Mouse (Mus musculus): ENCODE measurements at regions not wholly inside any gene's neighbourhood (a gene's known extent, or its start where the extent isn't known, plus 50 kb on each side); places are given as distances from the start of the nearest gene placed in this dataset.

DNA sequence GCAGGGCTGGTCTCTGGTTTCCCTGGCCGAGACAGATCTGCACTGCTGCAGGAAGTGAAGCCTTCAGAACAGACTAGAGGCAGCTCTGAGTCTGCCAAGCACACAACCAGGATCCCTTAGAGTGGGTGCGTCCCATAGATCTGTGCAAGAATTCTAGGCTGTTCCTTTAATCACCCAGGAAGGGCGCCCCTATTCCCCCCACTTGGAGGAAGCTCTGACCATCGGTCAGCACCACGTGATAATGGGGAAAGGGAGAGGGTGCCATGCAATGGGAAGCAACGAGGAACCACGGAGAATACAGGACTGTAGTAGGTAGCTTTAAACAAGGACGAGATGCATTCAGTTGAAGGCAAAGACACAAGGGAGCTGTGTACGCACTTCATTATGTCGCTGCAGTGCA lies 101.1 kb downstream of the Tmem30b start:
- WGBS: 65% methylated on average over 10 of the region's 10 CpGs
- no peak for ATAC-seq (ENCODE audit: low read depth)
- Histone ChIP-seq H3K9ac (no peak overlapping the region), H3K36me3 (no peaks in the 10 kb centered on the region), H3K4me2 (no peak overlapping the region), H3K27ac (replicated peaks) (no peak overlapping the region), H3K4me3 (no peak overlapping the region), H3K4me1 (replicated peaks) (0 out of 2 replicates have a peak, but pooled peaks cover 8% of the 10 kb centered on the region), H3K9me3 (no peaks in the 10 kb centered on the region), H3K27me3 (no peaks in the 10 kb centered on the region)

DNA sequence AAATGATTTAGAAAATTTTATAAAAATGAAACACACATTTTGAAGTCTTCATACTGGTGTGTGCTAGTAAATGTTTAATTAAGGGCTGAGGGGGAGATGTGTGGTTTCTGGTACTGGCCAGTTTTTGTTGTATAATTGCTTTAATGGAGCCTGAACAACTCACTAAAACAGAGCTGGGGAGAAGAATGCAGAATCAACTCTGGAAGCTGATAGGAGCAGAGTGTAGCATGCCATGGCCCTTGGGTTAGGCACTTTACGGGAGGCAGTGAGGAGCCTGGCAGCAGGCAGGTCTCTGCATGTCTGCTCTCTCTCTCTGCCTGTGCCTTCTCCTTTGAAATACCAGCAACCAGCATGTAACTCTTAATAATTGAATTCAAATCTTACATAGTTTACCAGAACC lies 104.9 kb downstream of the Tmem30b start:
- 45% methylated on average over 1 of the region's 1 CpGs for WGBS
- Histone ChIP-seq H3K4me3 (no peak overlapping the region), H3K27me3 (no peaks in the 10 kb centered on the region), H3K36me3 (no peaks in the 10 kb centered on the region), H3K4me2 (no peak overlapping the region), H3K9me3 (no peaks in the 10 kb centered on the region), H3K27ac (replicated peaks) (no peak overlapping the region), H3K4me1 (replicated peaks) (no peaks in the 10 kb centered on the region), H3K9ac (no peak overlapping the region)
- ATAC-seq (ENCODE audit: low read depth): no peak

DNA sequence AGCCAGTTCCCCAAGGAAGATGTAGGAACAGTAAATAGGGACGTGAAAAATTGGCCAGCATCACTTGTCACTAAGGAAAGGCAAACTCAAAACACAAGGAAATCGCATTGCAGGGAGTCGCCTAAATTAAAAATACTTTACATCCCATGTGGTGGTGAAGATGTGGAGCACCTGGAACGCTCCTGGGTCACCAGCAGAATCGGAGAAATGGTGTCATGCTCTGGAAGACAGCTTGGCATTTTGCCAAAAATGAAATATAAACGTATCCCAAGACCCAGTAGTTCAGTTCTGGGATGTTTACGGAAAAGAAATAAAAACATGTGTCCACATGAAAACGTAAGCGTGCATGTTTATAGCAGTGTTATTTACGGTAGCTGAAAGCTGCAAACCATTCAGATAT lies 111.5 kb downstream of the Tmem30b start:
- Histone ChIP-seq H3K27me3 (no peaks in the 10 kb centered on the region), H3K27ac (replicated peaks) (no peak overlapping the region), H3K36me3 (no peaks in the 10 kb centered on the region), H3K9ac (no peak overlapping the region), H3K4me1 (replicated peaks) (no peaks in the 10 kb centered on the region), H3K9me3 (no peaks in the 10 kb centered on the region), H3K4me3 (no peak overlapping the region), H3K4me2 (no peak overlapping the region)
- WGBS: 82% methylated on average over 10 of the region's 10 CpGs
- ATAC-seq (ENCODE audit: low read depth): no peak

DNA sequence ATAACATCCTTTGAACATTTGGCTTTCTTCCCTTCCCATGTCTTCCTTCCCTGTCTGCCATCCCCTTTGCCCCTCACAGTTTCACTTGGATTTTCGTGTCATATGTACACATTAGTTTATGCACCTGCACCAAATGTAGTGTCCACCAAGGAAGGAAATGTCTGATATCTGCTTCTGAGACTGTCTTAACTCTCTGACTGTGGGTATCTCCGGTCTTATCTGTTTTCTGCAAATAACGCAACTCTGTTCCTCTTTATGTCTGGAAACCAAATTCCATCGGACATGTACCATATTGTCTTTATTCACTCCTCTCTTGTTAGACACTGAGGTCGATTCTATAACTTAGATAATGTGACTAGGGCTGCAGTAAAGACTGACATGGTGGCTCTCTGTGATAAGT lies 113.6 kb downstream of the Tmem30b start:
- no peaks in the 10 kb centered on the region for H3K4me1 ChIP-seq (replicated peaks)
- no peak overlapping the region for H3K4me2 ChIP-seq
- no peak for ATAC-seq (ENCODE audit: low read depth)
- no peak overlapping the region for H3K4me3 ChIP-seq
- 84% methylated on average over 5 of the region's 5 CpGs for WGBS
- H3K27me3 ChIP-seq: no peaks in the 10 kb centered on the region
- H3K27ac ChIP-seq (replicated peaks): no peak overlapping the region
- no peak overlapping the region for H3K9ac ChIP-seq
- H3K9me3 ChIP-seq: no peaks in the 10 kb centered on the region
- no peaks in the 10 kb centered on the region for H3K36me3 ChIP-seq

DNA sequence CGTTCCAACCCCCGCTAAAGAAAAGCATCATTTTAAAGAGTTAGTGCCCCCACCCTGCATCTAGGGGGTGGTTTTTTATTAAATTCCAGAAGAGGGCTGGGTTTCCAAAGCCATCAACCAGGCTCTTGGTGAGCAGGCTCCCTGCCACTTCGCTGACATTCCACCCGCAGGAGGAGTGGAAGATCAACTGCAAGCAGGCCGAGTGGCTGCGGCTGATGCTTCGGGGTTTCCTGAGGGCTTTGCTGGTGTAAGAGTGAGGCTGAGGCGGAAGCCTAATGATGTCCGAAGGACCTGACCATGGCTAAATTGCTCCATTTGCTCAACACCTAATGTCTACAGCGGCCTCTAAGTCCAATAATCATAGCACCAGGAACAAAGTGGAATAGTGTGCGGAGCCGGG lies 118.0 kb downstream of the Tmem30b start:
- Histone ChIP-seq H3K9me3 (no peaks in the 10 kb centered on the region), H3K4me3 (no peak overlapping the region), H3K27me3 (no peaks in the 10 kb centered on the region), H3K27ac (replicated peaks) (no peak overlapping the region), H3K4me1 (replicated peaks) (no peaks in the 10 kb centered on the region), H3K36me3 (no peaks in the 10 kb centered on the region), H3K9ac (no peak overlapping the region), H3K4me2 (no peak overlapping the region)
- 67% methylated on average over 12 of the region's 12 CpGs for WGBS
- no peak for ATAC-seq (ENCODE audit: low read depth)

DNA sequence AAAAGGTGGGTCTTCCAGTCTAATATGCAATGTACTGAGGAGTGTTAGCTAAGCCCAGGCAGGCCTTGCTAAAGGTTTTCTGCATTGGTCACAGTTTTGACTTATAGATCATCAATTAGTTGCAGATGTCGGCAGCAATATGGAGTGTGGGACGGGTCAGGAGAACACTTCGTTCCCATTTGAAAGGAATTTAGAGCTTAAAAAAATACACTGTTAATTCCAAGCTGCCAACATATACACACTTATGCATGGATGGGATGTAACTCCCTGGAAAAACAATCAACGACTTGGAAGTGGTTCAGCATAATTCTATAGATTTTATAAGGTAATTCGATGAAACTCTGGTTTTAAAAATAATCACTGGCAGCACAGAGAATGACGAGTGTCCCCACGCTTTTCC lies 121.4 kb downstream of the Tmem30b start:
- H3K27ac ChIP-seq (replicated peaks): no peak overlapping the region
- no peaks in the 10 kb centered on the region for H3K9me3 ChIP-seq
- H3K4me3 ChIP-seq: no peak overlapping the region
- no peak for ATAC-seq (ENCODE audit: low read depth)
- H3K4me2 ChIP-seq: no peak overlapping the region
- H3K36me3 ChIP-seq: no peaks in the 10 kb centered on the region
- 78% methylated on average over 7 of the region's 7 CpGs for WGBS
- no peaks in the 10 kb centered on the region for H3K4me1 ChIP-seq (replicated peaks)
- no peak overlapping the region for H3K9ac ChIP-seq
- no peaks in the 10 kb centered on the region for H3K27me3 ChIP-seq

DNA sequence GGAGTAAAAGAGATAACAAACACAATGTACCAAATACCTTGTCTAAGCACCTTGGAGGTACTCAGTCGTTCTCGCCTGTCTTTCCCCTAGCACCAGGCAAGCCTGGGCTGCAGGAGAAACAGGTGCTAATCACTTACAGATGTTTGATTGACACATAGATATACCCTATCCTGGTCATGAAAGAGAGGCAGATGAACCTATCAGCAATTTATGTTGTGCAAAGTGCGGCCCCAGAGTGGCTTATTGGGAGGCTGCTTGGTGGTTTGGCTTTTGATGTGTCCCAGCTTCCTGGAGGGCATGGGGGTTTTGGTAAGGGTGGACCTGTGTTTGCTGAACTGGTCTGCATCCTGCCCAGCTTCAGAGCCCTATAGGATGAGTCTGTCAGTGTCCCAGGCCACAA lies 129.1 kb downstream of the Tmem30b start:
- Histone ChIP-seq H3K9ac (no peak overlapping the region), H3K4me2 (no peak overlapping the region), H3K27ac (replicated peaks) (no peak overlapping the region), H3K4me1 (replicated peaks) (peaks cover 27% of the 10 kb centered on the region), H3K36me3 (no peaks in the 10 kb centered on the region), H3K9me3 (no peaks in the 10 kb centered on the region), H3K27me3 (no peaks in the 10 kb centered on the region), H3K4me3 (no peak overlapping the region)
- WGBS: 92% methylated on average over 3 of the region's 3 CpGs
- no peak for ATAC-seq (ENCODE audit: low read depth)

DNA sequence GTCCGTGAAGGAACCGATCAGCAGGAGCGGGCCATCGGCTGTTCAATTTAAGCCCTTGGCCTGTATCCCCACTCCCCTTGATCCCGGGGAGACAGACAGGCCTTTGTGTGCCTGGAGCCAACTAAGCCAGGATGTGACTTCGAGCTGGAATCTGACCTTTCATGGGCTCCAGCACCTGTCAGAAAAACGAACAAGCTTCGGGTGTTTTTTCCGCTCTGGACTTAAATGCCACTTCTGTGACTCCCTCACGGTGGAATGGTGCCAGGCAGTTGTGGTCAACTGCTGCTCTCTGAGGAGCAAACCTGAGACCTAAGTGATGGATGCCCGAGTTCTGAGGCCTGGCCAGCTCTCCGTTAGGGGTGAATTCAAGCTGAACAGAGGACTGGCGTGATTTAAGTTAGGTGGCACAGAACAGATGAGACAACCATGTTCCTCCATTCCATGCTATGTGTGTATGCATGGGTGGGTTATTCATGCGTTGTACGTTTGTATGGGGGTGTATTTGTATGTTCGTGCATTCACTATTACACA lies 129.8 kb downstream of the Tmem30b start:
- H3K4me2 ChIP-seq: no peak overlapping the region
- no peak overlapping the region for H3K4me3 ChIP-seq
- no peak overlapping the region for H3K9ac ChIP-seq
- H3K4me1 ChIP-seq (replicated peaks): peaks cover 27% of the 10 kb centered on the region
- 35% methylated on average over 16 of the region's 16 CpGs for WGBS
- H3K27me3 ChIP-seq: no peaks in the 10 kb centered on the region
- no peaks in the 10 kb centered on the region for H3K36me3 ChIP-seq
- H3K27ac ChIP-seq (replicated peaks): peak overlapping the region; percentile 54
- ATAC-seq (ENCODE audit: low read depth): peak; percentile 67; the same call in 1 of the 2 replicates
- no peaks in the 10 kb centered on the region for H3K9me3 ChIP-seq

DNA sequence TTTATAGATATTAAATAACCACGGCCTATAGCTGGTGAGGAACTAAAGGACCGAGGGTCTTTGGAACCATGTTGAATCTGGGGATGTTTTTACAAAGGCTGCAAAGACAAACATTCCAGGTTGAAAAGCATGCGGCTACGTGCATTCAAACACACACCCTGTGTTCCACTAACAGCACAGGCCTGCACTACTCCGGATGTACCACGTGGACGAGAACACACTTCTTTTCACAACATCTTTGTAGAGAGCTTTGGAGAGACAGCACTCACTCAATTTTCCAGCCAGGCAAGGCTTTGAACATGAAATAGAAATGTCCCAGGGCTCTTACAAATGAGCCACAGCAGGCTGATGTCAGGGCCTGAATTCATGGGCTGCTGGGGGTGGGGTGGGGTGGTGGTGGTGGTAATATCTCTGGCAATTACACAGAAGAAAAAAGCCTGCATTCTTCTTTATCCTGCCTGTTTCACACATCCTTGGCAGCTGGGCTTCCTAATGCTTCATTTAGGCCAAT lies 129.3 kb downstream of the Slc38a6 start:
- no peak for ATAC-seq (ENCODE audit: low read depth)
- no peak overlapping the region for H3K9ac ChIP-seq
- no peaks in the 10 kb centered on the region for H3K9me3 ChIP-seq
- no peaks in the 10 kb centered on the region for H3K27me3 ChIP-seq
- H3K4me3 ChIP-seq: no peak overlapping the region
- H3K36me3 ChIP-seq: no peaks in the 10 kb centered on the region
- peaks cover 32% of the 10 kb centered on the region for H3K4me1 ChIP-seq (replicated peaks)
- H3K27ac ChIP-seq (replicated peaks): peak overlapping the region; percentile 54
- WGBS: 52% methylated on average over 7 of the region's 7 CpGs
- H3K4me2 ChIP-seq: no peak overlapping the region

DNA sequence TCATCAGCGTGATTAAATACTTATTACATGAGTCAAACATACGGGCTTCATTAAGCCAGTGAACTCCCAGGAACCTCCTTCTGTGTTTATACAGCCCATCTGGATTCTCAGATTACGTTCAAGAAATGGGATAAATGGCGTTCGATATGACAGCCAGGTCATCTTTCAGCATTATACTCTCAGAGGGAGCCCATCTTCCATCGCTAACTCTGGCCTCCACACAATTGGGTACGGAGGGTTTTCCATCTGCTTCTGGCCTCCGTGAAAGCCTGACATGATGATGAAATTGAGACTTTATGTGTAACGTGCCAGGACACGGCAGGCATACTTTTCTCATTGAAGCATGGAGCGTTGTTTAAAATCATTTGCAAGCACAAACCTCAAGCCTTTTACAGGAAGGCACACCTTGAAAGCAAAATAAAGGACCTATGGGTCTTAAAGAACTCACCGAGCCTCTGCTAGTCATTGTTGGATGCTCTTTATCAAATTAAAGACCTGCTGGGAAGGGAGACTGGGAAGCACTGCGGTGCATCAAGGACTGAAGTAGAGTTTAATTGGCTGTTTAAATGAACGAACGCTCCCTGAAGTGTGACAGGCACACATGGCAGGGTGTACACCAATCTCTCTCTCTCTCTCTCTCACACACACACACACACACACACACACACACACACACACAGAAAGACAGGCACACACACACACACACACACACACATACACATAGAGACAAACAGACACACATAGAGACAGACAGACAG lies 127.0 kb downstream of the Slc38a6 start:
- H3K9me3 ChIP-seq: no peaks in the 10 kb centered on the region
- H3K36me3 ChIP-seq: no peaks in the 10 kb centered on the region
- H3K27ac ChIP-seq (replicated peaks): peak overlapping the region; percentile 49; the same call in 1 of the 2 replicates
- peak overlapping the region; percentile 16 for H3K4me2 ChIP-seq
- no peak overlapping the region for H3K9ac ChIP-seq
- ATAC-seq (ENCODE audit: low read depth): peak; percentile 66
- H3K27me3 ChIP-seq: no peaks in the 10 kb centered on the region
- no peak overlapping the region for H3K4me3 ChIP-seq
- WGBS: 42% methylated on average over 15 of the region's 15 CpGs
- peaks cover 36% of the 10 kb centered on the region for H3K4me1 ChIP-seq (replicated peaks)

DNA sequence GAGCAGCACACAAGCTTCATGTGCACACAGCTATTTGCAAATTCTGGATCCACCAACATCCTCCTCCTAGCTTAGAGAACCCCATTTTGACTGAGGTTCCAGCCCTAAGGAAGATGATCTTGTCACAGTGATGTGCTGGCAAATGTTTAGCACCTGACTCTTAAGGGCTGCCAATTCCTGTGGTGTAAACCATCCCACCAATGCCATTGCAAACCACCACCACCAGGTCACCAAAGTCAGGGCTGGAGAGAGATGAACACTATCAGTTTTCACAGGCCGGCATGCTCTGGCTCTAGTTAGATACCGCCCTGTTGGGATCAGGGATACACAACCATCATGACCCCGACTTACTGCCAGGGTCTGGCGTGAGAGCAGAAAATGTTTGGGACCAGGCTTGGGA lies 125.9 kb downstream of the Slc38a6 start:
- no peak for ATAC-seq (ENCODE audit: low read depth)
- H3K9me3 ChIP-seq: no peaks in the 10 kb centered on the region
- no peaks in the 10 kb centered on the region for H3K36me3 ChIP-seq
- H3K27ac ChIP-seq (replicated peaks): no peak overlapping the region
- 82% methylated on average over 4 of the region's 4 CpGs for WGBS
- no peak overlapping the region for H3K9ac ChIP-seq
- no peaks in the 10 kb centered on the region for H3K27me3 ChIP-seq
- no peak overlapping the region for H3K4me2 ChIP-seq
- H3K4me1 ChIP-seq (replicated peaks): peaks cover 36% of the 10 kb centered on the region
- H3K4me3 ChIP-seq: no peak overlapping the region

DNA sequence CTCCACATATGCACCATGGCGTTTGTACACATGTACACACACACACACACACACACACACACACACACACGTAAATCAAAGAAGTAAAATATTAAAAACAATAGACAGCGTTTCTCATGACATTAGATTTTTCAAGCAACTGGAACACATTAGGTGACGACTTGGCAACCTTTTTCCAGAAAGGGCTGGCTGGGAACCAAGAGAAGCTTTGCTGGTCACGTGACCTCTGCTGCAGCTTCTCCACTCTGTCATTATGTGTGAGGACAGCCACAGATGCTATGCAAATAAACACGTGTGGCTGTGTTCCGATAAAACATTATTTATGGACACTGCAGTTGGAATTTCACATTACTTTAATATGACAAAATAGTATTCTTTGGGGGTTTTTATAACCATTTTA lies 124.3 kb downstream of the Slc38a6 start:
- no peak overlapping the region for H3K27ac ChIP-seq (replicated peaks)
- no peaks in the 10 kb centered on the region for H3K27me3 ChIP-seq
- ATAC-seq (ENCODE audit: low read depth): no peak
- no peak overlapping the region for H3K4me3 ChIP-seq
- H3K36me3 ChIP-seq: no peaks in the 10 kb centered on the region
- H3K9ac ChIP-seq: no peak overlapping the region
- 61% methylated on average over 7 of the region's 7 CpGs for WGBS
- H3K4me2 ChIP-seq: no peak overlapping the region
- peaks cover 26% of the 10 kb centered on the region for H3K4me1 ChIP-seq (replicated peaks)
- no peaks in the 10 kb centered on the region for H3K9me3 ChIP-seq

Data from neural tube, embryonic 13.5 days (tissue).